Mouse (Mus musculus): ENCODE measurements around the gene Bbof1. TPM values are rescaled to one million over a fixed set of nuclear protein-coding genes. Genes with fewer than 3 reads are reported as not detected.

Gene Bbof1
- polyA plus RNA-seq (2014; fragmentation: Nextera tagmentation; extraction: Ambion mirVana): 0.96 and 1.5 TPM in 2 replicates

DNA sequence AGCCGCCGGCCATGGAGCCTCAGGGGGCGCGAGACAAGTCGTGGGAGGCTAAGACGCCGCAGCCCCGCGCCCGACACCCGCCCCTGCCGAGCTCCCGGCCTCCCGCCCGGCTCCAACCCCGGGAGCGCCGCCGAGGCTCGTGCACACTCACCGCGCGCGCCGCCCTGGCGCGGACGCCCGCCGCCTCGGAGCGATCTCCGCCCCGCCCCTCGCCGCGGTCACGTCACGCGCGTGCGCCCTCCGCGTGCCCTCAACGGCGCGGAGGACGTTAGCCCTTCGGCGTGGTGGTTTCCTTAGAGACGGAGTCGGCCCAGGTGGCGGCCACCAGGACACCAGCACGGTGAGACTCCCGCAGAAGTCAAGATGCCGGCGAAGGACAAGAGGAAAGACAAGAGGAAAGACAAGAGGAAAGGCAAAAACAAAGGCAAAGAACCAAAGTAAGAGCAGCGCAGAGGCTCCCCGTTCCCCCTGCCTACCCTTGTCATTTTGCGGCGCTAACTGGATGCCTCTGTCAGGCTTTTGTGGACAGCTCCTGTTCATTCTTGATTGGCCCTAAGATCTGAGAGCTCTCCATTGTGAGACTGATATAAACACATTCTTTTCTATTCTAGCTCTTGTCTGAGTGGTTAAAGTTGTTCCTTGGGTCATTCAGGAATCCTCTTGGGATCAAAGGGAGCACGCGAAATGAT lies at the start of gene Bbof1, which contains the start of gene Entpd5:
TSS of gene Bbof1 (plus strand) at position 253 of the 689 bp plus-strand sequence.
TSS of gene Entpd5 (minus strand) at position 211 of the 689 bp plus-strand sequence.
- WGBS: 2% methylated on average over 63 of the region's 63 CpGs
- Histone ChIP-seq H3K4me1 (ENCODE audit: insufficient read depth) (peaks cover 3% of the 10 kb centered on the region; the same call in 1 of the 2 replicates), H3K9ac (peak within 1 kb of the TSS; percentile 74), H3K4me2 (peak within 1 kb of the TSS; percentile 96), H3K27ac (ENCODE audit: low read depth) (peak within 1 kb of the TSS; percentile 69), H3K27me3 (ENCODE audit: insufficient read depth, low read length) (no peaks in the 10 kb centered on the region), H3K4me3 (ENCODE audit: low read depth, low read length) (peak within 1 kb of the TSS; percentile 72), H3K9me3 (ENCODE audit: low read depth, low read length) (no peaks in the 10 kb centered on the region), H3K36me3 (ENCODE audit: insufficient read depth) (no peaks in the 10 kb centered on the region)
- no peak for TF ChIP-seq CTCF (IDR thresholded peaks at IDR 0.05; ENCODE audit: low read depth)
- peak; percentile 94 for DNase-seq
- peak; percentile 95 for ATAC-seq (ENCODE audit: insufficient read depth)

DNA sequence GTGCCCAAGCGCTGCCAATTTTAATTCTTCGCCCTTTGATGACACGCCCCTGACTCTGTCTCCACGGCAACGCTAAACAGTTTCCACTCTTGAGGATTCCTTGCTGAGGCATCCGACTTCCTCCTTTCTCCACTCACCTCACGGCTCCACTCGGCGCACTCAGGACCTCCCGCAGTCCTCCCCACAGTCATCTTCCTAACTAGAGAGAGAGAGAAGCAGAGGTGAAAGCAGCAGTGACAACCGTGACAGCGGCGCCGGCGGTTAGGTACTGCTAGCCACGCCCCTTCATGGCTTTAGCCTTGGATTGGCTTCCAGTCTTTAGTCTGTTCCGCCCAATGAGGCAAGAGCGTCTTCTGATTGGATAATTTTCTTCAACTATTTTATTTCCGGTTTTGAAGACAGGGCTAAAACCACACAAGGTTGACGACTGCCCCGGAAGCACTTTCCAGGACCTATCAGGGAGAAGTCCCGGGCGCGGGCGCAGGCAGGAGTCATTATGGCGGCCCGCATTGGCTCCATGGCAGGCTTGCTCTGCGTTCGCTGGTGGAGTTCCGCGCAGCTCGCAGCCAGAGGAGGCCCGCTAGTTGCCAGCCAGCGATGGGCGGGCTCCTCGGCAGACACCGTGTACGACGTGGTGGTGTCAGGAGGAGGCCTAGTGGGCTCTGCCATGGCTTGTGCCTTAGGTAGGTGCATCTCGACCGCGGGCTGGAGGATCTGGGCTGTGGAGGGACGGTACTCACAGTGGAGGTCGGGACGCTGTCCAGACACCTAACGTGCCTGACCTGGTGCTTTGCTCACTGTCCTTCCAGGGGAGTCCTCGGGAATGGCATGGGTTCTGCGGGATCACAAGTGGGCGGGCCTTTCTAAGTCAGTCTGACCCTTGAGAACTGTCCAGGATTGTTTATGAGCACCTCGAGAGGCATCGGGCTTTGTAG lies 47.0 kb upstream of the Bbof1 start, which contains the start of the genes Coq6 and Fam161b:
TSS of gene Coq6 (plus strand) at position 103 of the 935 bp plus-strand sequence.
TSS of gene Fam161b (minus strand) at position 279 of the 935 bp plus-strand sequence.
- peak; percentile 99 for ATAC-seq (ENCODE audit: insufficient read depth)

DNA sequence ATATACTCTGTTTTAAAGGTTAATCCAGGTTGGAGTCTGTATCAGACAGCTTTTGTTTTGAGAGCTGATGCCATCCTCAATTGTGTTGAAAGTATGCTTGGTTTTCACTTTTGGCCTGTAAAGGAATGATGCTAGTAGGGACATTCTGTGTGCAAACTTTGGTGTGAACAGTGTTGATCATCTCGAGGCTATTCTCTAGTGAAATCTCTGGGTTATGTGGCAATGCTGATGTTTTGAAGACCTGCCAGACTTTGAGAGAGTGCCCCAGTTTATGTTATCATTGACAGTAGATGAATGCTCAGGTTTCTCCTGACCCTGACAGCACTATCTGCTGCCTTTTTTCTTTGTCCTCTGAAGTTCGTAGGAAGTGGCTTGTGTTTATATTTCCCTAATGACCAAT lies 46.0 kb upstream of the Bbof1 start:
- ATAC-seq (ENCODE audit: insufficient read depth) (no peak), DNase-seq (no peak)
- peaks cover 11% of the 10 kb centered on the region for H3K36me3 ChIP-seq (ENCODE audit: insufficient read depth)
- peak overlapping the region; percentile 96 for H3K4me3 ChIP-seq (ENCODE audit: low read depth, low read length)
- no peaks in the 10 kb centered on the region for H3K9me3 ChIP-seq (ENCODE audit: low read depth, low read length)
- no peak overlapping the region for H3K27ac ChIP-seq (ENCODE audit: low read depth)
- peaks cover 11% of the 10 kb centered on the region for H3K4me1 ChIP-seq (ENCODE audit: insufficient read depth)
- no peak for TF ChIP-seq CTCF (IDR thresholded peaks at IDR 0.05; ENCODE audit: low read depth)
- no peaks in the 10 kb centered on the region for H3K27me3 ChIP-seq (ENCODE audit: insufficient read depth, low read length)
- 0 out of 2 replicates have a peak overlapping the region, but pooled peaks have one; percentile 86 for H3K9ac ChIP-seq
- H3K4me2 ChIP-seq: peak overlapping the region; percentile 80
- WGBS: 21% methylated on average over 2 of the region's 2 CpGs

More for the DNA sequence above, 47.0 kb upstream of the Bbof1 start, which contains the start of the genes Coq6 and Fam161b:
- H3K27ac ChIP-seq (ENCODE audit: low read depth): 0 out of 2 replicates have a peak within 1 kb of the TSS, but pooled peaks have one; percentile 47
- DNase-seq: peak; percentile 99
- under 1% methylated on average over 51 of the region's 51 CpGs for WGBS
- H3K9me3 ChIP-seq (ENCODE audit: low read depth, low read length): no peaks in the 10 kb centered on the region
- H3K4me2 ChIP-seq: peak within 1 kb of the TSS; percentile 80
- TF ChIP-seq CTCF (IDR thresholded peaks at IDR 0.05; ENCODE audit: low read depth): no peak
- H3K36me3 ChIP-seq (ENCODE audit: insufficient read depth): peaks cover 1% of the 10 kb centered on the region; the same call in 1 of the 2 replicates
- no peaks in the 10 kb centered on the region for H3K27me3 ChIP-seq (ENCODE audit: insufficient read depth, low read length)
- peak within 1 kb of the TSS; percentile 96 for H3K4me3 ChIP-seq (ENCODE audit: low read depth, low read length)
- peak within 1 kb of the TSS; percentile 86 for H3K9ac ChIP-seq
- H3K4me1 ChIP-seq (ENCODE audit: insufficient read depth): peaks cover 11% of the 10 kb centered on the region

DNA sequence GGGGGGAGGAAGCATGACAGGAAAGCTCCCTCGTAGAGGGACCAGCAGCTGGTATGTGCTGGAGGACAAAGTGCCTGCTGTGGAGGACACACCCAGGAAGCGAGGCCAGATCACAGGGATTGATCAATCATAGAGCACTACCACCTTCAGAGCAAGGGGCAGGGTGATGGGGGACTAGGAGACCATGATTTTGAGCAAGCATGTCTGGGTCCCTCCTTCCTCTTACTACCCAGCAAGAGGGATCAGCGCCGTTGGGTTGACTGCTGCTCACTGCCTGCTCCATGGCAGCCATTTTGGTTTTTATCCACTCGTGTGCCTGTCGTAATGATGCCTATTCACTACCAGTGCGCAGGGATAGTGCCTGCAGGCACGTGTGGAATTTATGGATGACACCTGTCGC lies 44.6 kb upstream of the Bbof1 start:
- Histone ChIP-seq H3K27me3 (ENCODE audit: insufficient read depth, low read length) (no peaks in the 10 kb centered on the region), H3K9me3 (ENCODE audit: low read depth, low read length) (no peaks in the 10 kb centered on the region), H3K27ac (ENCODE audit: low read depth) (no peak overlapping the region), H3K36me3 (ENCODE audit: insufficient read depth) (peaks cover 24% of the 10 kb centered on the region), H3K9ac (no peak overlapping the region), H3K4me2 (no peak overlapping the region), H3K4me1 (ENCODE audit: insufficient read depth) (peaks cover 11% of the 10 kb centered on the region), H3K4me3 (ENCODE audit: low read depth, low read length) (no peak overlapping the region)
- DNase-seq (no peak), ATAC-seq (ENCODE audit: insufficient read depth) (no peak)
- no peak for TF ChIP-seq CTCF (IDR thresholded peaks at IDR 0.05; ENCODE audit: low read depth)
- 76% methylated on average over 9 of the region's 9 CpGs for WGBS

DNA sequence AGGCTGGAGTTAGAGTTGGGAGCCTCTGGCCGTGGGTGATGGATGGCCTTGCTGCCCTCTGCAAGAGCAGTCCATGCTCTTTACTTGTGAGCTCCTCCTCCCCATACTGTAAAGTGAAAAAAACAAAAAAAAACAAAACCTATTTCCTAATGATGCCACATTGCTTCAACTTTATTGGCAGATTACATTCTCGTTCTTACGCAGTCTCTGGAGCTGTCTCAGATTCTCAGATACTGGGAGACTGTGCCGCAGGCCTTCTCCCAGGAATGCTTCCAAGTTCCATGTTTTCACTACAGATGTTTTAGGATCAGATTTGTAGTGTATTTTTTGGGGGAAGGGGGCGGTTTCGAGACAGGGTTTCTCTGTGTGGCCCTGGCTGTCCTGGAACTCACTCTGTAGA lies 43.7 kb upstream of the Bbof1 start:
- WGBS: 93% methylated on average over 6 of the region's 6 CpGs
- H3K27me3 ChIP-seq (ENCODE audit: insufficient read depth, low read length): no peaks in the 10 kb centered on the region
- no peaks in the 10 kb centered on the region for H3K9me3 ChIP-seq (ENCODE audit: low read depth, low read length)
- no peak for DNase-seq
- H3K9ac ChIP-seq: no peak overlapping the region
- H3K4me1 ChIP-seq (ENCODE audit: insufficient read depth): peaks cover 11% of the 10 kb centered on the region
- no peak overlapping the region for H3K27ac ChIP-seq (ENCODE audit: low read depth)
- no peak for ATAC-seq (ENCODE audit: insufficient read depth)
- no peak overlapping the region for H3K4me3 ChIP-seq (ENCODE audit: low read depth, low read length)
- H3K36me3 ChIP-seq (ENCODE audit: insufficient read depth): peaks cover 32% of the 10 kb centered on the region
- no peak overlapping the region for H3K4me2 ChIP-seq
- TF ChIP-seq CTCF (IDR thresholded peaks at IDR 0.05; ENCODE audit: low read depth): no peak

DNA sequence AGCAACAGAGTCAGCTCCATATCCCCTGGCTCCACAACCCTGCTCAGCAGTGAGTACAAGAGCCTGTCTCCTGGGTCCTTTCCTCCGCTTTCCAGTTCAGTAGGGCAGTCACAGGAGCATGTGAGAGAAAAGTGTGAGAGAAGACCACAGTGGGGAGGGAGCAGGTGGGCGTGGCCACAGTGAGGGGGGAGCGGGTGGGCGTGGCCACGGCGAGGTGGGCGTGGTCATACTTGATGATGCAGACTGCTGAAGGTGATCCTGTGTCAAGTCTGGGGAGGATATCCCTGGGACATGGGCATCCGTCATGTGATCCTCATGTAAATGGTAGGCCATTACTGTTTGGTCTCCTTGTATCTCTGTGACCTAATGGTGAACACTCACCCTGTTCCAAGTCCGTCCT lies 41.9 kb upstream of the Bbof1 start:
- no peak for TF ChIP-seq CTCF (IDR thresholded peaks at IDR 0.05; ENCODE audit: low read depth)
- Histone ChIP-seq H3K36me3 (ENCODE audit: insufficient read depth) (peaks cover 50% of the 10 kb centered on the region), H3K4me3 (ENCODE audit: low read depth, low read length) (no peak overlapping the region), H3K27ac (ENCODE audit: low read depth) (no peak overlapping the region), H3K4me2 (no peak overlapping the region), H3K4me1 (ENCODE audit: insufficient read depth) (peaks cover 7% of the 10 kb centered on the region), H3K27me3 (ENCODE audit: insufficient read depth, low read length) (no peaks in the 10 kb centered on the region), H3K9ac (no peak overlapping the region), H3K9me3 (ENCODE audit: low read depth, low read length) (no peaks in the 10 kb centered on the region)
- 60% methylated on average over 9 of the region's 9 CpGs for WGBS
- ATAC-seq (ENCODE audit: insufficient read depth): no peak
- no peak for DNase-seq

Data from lung, embryonic 14.5 days (tissue).